Mouse (Mus musculus): ENCODE results near the gene Lta. TPM values are rescaled to one million over a fixed set of nuclear protein-coding genes. Genes with fewer than 3 reads are reported as not detected.

Gene Lta
- total RNA-seq, 2 experiments from 2014 or later: not detected

- no peak for ATAC-seq (ENCODE audit: poor library complexity, severe bottlenecking)
These were observed 17.8 kb downstream of the Lta start for GRCm38 (mm10) chr17:35187345-35187744.

GRCm38 (mm10) chr17:35186681-35187080 is 18.5 kb downstream of the Lta start:
- peak; percentile 67 for ATAC-seq (ENCODE audit: poor library complexity, severe bottlenecking)

- peak; percentile 58 for ATAC-seq (ENCODE audit: poor library complexity, severe bottlenecking)
These were observed 19.2 kb downstream of the Lta start for GRCm38 (mm10) chr17:35185639-35186611.

- no peak for ATAC-seq (ENCODE audit: poor library complexity, severe bottlenecking)
These were observed 25.1 kb downstream of the Lta start for GRCm38 (mm10) chr17:35180093-35180492.

GRCm38 (mm10) chr17:35178528-35178927 is 26.6 kb downstream of the Lta start:
- peak; percentile 98 for ATAC-seq (ENCODE audit: poor library complexity, severe bottlenecking)

- no peak for ATAC-seq (ENCODE audit: poor library complexity, severe bottlenecking)
These were observed 29.2 kb downstream of the Lta start, which contains the start of gene Aif1 for GRCm38 (mm10) chr17:35175968-35176367. Aif1 (minus strand) TSS chr17:35176068.

GRCm38 (mm10) chr17:35175382-35175781 is 29.8 kb downstream of the Lta start:
- ATAC-seq (ENCODE audit: poor library complexity, severe bottlenecking): no peak

- no peak for ATAC-seq (ENCODE audit: poor library complexity, severe bottlenecking)
These were observed 30.8 kb downstream of the Lta start for GRCm38 (mm10) chr17:35174201-35174977.

GRCm38 (mm10) chr17:35173329-35173728 is 31.8 kb downstream of the Lta start:
- ATAC-seq (ENCODE audit: poor library complexity, severe bottlenecking): peak; percentile 45; the same call in 1 of the 2 replicates

GRCm38 (mm10) chr17:35172445-35173234 is 32.5 kb downstream of the Lta start:
- ATAC-seq (ENCODE audit: poor library complexity, severe bottlenecking): peak; percentile 85

- no peak for ATAC-seq (ENCODE audit: poor library complexity, severe bottlenecking)
These were observed 36.5 kb downstream of the Lta start for GRCm38 (mm10) chr17:35168541-35169207.

GRCm38 (mm10) chr17:35167794-35168193 is 37.4 kb downstream of the Lta start:
- no peak for ATAC-seq (ENCODE audit: poor library complexity, severe bottlenecking)

GRCm38 (mm10) chr17:35166352-35167035 is 38.7 kb downstream of the Lta start:
- no peak for ATAC-seq (ENCODE audit: poor library complexity, severe bottlenecking)

- ATAC-seq (ENCODE audit: poor library complexity, severe bottlenecking): no peak
These were observed 39.5 kb downstream of the Lta start for GRCm38 (mm10) chr17:35165451-35166155.

GRCm38 (mm10) chr17:35164568-35165450 is 40.3 kb downstream of the Lta start, which contains the start of gene Prrc2a:
Prrc2a (minus strand) TSS chr17:35164897.
- ATAC-seq (ENCODE audit: poor library complexity, severe bottlenecking): peak; percentile 89

GRCm38 (mm10) chr17:35164218-35164567 is 41.0 kb downstream of the Lta start:
- ATAC-seq (ENCODE audit: poor library complexity, severe bottlenecking): no peak

- no peak for ATAC-seq (ENCODE audit: poor library complexity, severe bottlenecking)
These were observed 41.6 kb downstream of the Lta start for GRCm38 (mm10) chr17:35163326-35164081.
